Mouse (Mus musculus): ENCODE results near the gene Snrnp70. TPM values are rescaled to one million over a fixed set of nuclear protein-coding genes. Genes with fewer than 3 reads are reported as not detected.

Gene Snrnp70
- total RNA-seq (2021) (100 to 1,000 TPM; 219 to 278 TPM), polyA plus RNA-seq (2012; rRNA removed) (230 and 236 TPM in 2 replicates)
- long read RNA-seq, full-length matches to known transcripts = 64 of 86 reads
- long read RNA-seq, partial matches to known transcripts = 6 of 86 reads
- long read RNA-seq, other reads (novel, unspliced or antisense) = 16 of 86 reads

DNA sequence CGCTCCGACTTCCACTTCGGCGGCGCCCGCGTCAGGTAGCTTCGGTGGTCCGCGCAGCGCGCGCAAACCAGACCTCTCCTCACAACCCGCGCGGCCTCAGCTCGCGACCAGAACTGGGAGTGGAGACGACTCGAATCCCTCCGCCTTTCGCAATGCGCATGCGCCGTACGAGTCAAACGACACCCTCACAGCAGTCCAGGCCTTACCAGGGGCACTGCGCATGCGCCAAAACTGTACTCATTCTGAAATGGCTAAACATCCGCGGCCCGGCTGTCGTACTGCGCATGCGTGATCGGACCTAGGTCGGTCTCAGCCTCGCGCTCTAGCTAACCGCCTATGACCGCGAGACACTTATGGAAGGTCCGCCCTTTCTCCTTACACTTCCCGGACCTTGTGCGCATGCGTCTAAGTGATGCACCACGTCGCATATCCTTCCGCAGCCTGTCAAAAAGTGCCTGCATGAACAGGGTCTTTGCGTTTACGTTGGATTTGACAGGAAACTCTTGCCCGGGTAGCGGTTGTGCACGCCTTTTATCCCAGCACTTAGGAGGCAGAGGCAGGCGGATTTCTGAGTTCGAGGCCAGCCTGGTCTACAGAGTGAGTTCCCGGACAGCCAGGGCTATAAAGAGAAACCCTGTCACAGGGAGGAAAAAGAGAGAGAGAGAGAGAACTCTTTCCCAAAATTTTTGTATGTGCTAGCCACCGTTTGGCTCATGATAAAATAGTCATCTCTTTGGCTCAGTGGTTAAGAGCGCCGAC, at the start of gene Snrnp70:
Gene Snrnp70, minus strand, starts transcription at position 165 of the 759 bp plus-strand sequence.
- DNase-seq = peak; percentile 100

DNA sequence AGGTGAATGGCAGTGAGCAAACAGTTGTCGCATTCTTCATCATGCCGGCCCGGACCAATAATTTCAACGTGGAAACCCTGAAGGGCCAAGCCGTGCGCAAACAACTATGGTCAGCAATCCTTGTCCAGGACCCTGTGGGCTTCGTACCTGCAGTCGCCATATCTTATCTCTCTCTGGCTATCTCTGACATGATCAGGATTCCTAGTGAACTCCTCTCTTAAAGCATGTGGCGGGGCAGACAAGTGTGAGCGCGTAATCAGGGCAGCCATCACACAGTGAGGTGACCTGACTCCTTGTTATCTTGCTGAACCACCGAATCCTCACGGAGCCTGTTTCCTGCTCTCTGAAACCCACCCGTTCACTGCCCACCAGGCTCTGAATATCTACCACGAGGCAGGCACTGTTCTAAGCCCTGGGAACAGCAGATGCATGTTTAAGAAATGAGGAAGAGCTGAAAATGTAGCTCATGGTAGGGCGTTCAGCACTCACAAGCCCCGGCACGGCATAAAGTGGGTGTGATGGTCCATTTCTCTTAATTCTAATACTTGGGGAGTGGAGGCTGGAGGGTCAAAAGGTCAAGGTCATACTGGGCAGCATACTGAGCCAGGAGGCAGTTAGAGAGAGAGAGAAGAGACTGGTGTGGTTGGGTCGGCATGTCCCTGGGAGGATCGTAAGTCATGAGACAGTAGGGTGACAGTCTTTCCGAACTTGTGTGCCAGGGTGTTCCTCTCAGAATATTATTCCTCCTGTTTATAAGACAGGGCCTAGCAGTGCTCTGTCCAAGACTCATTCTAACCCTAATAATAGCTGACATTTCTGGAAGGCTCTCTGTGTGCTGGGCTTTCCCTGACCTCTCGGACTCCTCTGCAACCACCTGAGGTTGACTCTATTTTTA, 48.2 kb upstream of the Snrnp70 start:
- no peak for DNase-seq

DNA sequence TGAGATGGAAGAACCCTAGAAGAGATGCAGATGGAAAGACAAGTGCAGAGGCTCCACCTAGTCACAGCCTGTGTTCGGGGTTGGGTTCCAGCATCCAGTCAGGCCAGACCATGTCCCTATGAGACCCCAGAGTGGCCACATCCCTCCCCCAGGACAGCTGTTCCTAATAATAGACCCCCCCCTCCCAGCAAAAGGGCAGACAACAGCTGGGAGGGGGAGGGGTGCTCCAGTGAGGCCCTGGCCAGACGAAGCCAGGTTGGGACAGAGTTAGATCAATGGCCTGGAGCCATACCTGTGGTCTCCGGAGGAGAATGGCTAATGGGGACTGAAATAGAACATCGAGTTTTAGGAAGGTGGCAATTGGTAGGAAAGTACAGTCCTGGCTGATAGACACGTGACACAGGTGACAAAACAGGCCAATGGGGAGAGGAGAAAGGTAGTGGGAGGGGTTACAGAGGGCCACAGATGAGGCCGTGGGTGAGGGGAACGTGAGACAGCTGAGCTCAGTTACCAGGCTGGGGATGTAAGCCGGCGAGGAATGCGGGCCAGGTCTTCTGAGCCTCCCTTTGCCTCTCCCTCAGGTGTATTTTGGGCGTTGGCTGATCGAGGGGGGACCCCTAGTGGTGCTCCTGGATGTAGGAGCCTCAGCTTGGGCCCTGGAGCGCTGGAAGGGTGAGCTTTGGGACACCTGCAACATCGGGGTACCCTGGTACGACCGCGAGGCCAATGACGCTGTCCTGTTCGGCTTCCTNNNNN, 42.2 kb upstream of the Snrnp70 start, which contains the start of gene Ruvbl2:
Gene Ruvbl2, minus strand, starts transcription at position 576 of the 756 bp plus-strand sequence.
- DNase-seq = no peak

DNA sequence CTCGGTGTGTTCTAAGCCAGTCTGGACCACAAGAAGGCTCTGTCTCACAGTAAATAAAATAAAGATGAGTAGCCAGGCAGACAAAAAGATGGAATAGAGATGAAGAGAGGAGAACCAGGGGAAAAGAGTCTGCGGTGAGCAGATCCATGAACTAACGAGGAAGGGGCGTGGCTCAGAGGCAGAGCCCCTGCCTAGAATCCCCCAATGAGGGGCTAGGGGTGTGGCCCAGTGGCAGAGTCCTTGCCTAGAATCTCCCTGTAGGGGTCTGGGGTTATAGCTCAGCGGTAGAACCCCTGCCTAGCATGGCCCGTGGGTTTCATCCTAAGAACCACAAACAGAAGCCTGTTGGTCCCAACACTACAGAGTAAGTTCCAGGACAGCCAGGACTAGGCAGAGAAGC, 41.5 kb upstream of the Snrnp70 start:
- no peak for DNase-seq

DNA sequence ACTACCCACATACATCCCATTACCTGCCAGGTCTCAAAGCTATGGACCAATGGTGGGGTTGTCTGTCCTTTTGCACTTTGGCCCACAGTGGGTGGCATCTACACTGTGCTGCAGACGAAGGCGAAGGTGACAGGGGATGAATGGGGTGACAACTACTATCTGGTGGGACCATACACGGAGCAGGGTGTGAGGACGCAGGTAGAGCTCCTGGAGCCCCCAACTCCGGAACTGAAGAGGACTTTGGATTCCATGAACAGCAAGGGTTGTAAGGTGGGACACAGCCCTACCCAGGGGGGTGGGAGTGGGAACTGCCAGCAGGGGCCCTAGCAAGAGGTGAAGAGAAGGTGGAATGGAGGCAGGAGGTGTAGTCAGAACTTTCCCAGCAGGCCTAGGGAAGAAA, 40.9 kb upstream of the Snrnp70 start:
- DNase-seq = no peak

DNA sequence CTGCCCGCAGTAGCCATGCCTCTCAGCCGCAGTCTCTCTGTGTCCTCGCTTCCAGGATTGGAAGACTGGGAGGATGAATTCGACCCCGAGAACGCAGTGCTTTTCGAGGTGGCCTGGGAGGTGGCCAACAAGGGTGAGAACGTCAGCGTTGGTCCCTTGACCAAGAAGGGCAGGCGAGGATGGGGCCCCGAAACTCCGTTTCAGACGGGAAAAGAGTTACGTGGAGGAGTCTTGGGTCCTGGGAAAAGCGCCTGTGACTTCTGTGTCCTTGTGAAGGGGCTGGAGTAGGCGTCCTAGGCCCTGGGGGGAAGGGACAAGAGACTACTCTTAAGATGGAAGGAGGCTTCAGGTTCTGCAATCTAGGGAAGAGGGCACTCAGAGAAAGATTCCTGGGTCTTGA, 39.5 kb upstream of the Snrnp70 start:
- DNase-seq = no peak

DNA sequence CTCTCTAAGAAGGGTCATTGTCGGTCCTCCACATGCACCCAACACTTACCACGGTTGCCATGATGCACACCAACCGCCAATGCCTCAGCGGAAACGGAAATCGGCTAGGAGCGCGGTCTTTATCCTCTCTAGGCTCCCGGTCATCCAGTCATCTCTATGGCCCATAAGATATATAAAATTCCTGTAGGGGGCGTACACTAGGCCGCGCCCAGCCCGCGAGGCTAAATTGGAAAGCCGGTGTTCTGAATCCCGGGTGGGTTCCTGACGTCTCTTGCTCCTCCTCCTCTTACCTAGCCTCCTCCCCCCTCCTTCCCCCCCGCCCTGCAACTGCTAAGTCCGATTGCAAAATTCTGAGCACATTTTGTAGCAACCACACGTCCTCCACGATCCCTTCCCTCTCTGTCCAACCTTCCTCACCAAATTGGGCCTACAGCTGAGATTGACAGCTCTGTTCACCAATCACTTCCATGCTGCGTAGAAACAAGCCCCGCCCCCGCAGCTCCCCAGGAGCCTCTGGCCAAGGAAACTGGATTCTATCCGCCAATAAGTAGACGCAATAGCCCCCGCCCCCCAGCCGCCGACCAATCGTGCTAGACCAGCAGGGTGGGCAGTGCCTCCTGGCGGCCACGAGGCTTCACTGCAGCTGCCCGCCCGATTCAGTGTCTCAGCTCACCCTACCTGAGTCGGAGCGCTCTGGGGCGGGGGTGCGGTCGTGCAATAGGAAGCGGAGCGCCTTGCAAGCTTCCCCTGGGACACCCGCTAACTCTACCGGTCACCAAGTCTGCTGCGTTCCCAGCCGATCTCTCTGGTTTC, 38.9 kb upstream of the Snrnp70 start, which contains the start of gene Gys1:
Gene Gys1, plus strand, starts transcription at position 642 of the 813 bp plus-strand sequence.
- DNase-seq = peak; percentile 100

DNA sequence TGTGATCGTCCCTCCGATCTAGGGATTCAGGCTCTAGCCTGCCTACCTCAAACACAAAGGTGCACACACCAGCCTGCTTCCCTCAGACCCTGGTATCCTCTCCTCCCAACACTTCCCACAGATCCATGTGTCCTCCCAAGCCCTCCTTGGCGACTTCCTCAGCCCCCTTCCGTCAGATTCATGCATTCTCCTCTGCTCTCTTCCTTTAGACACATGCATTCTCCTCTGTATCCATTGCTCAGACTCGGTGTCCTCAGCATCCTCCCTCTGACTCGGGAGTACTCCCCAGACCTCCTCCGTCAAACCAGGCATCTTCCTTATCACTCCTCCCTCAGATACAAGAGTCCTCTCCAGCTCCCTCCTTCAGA, 38.3 kb upstream of the Snrnp70 start:
- DNase-seq = no peak

DNA sequence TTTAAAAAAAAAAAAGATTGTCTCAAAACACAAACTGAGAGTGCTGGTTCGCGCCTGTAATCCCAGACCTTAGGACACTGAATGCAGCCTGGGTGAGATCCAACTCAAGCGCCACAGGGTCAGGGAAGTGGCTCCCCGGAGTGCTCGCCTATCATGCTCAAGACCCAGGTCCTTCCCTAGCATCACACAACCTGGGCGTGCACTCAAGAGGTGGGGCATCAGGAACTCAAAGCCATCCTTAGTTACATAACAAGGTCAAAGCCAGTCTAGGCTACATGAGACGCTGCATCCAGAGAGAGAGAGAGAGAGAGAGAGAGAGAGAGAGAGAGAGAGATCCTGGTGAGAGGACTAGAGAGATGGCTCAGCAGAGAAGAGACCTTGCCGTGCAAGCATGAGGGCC, 31.0 kb upstream of the Snrnp70 start:
- DNase-seq = no peak

DNA sequence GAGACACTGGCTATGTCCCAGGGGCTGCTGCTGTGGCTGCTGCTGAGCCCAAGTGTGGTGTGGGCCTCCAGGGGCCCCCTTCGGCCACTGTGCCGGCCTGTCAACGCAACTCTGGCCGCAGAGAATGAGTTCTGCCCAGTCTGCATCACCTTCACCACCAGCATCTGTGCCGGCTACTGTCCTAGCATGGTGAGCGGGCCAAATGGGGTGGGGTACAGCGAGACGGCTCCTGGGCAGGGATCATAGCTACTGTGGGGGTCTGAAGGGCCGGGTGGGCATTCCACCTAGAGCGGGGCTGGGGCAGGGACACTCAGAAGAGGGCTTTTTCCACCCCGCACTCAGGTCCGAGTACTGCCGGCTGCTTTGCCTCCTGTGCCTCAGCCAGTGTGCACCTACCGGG, 25.7 kb upstream of the Snrnp70 start:
- no peak for DNase-seq

DNA sequence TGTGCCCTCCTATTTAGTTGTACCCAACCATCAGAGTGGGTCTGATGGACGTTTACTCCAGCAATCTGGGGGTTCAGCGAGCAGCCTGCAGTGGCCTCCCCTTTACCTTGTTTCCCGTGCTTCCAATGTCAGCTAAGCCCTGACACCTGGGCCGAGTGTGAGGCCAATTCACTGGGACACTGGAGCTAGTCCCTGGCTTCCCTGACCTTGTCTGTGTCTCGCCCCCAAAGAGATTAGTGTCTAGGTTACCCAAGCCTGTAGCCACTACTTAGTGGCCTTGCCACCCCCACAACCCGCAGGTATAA, 25.0 kb upstream of the Snrnp70 start, which contains the start of gene Lhb:
Gene Lhb, plus strand, starts transcription at position 206 of the 305 bp plus-strand sequence.
- no peak for DNase-seq

DNA sequence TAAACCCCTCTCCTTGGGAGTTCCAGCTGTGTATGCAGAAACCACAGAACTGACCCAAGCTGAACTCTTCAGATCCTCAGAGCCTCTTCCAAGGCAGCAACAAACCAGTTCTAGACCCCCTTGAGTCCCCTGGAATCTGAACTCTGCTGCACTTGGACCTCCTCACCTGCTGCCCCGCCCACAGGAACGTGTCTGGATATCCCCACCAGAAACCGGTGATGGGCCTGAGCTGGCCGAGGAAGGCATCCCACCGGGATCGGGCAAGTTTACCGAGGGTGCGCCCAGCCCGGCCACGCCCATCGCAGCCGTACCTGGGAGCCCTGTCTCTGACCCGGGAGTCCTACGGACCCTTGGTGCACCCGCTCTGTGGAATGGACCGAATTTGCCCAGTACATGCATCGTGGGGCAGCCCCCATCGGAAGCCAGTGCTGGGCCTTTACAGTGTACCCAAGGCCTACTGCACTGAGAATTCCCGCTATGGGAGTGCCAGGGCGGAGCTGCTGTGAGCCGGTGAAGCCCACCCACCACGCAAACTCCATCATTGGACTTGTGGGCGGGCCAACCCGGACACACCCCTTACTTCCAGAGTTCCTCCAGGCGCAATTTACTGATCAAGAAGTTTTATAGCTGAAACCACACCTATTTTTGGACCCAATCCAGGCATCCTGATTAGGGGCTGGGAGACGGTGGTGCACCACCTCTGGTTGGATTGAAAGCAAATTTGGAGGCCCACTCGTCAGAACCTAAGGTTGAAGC, 24.5 kb upstream of the Snrnp70 start:
- no peak for DNase-seq

DNA sequence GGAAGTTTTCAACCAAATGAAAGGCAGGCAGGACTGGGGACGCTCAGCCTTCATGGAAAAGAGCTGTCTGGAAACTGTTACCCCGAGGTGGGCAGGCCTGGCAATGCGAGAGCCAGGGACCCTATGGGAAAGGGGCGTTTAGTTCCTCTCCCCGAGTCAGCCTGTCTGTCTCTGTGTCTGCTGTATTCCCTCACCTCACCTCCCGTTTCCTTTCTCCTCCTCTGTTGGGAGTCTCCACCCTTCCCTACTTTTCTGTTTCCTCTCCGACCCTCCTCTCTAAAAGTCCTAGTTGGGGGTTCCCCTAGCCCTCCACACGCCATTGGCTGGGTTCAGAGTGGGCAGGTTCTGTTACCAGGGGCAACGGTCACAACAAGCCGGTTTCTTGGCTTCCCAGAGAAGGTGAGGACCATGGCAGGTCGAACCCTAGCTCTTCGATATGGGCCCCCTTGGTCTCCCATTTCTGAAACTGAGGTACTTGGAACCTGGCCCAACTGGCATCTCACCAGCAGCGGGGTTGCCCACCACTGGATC, 22.5 kb upstream of the Snrnp70 start:
- DNase-seq = no peak

DNA sequence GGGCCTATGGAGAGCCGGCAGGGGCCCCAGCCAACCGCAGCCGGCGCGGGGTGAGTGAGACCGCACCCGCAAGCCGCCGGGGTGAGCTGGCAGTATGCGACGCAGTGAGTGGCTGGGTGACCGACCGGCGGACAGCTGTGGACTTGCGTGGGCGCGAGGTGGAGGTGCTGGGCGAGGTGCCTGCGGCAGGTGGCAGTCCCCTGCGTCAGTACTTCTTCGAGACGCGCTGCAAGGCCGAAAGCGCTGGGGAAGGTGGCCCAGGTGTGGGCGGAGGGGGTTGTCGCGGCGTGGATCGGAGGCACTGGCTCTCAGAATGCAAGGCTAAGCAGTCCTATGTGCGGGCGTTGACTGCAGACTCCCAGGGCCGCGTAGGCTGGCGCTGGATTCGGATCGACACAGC, 20.1 kb upstream of the Snrnp70 start:
- no peak for DNase-seq

DNA sequence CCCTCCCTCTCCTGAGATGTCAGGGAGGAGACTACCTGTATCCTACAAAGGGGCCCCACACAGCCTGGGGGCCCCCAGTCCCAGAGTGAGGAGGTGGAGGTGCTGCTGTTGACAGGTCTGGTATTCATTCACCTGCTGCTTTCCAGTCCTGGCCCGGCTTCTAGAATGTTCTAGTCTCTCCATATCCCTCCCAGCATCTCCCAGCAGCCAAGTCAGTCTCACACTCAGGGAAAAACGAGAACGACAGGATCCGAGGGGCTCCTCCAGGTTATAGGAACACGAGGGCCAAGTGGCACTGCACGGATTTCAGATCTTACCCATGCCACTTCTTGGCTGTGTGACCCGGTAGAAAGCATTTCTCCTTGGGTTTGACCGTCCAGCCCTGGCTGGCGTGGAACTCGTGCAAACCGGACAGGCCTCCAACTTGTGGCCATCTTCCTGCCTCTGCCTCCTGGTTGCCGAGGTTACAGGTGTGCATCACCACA, 19.2 kb upstream of the Snrnp70 start:
- no peak for DNase-seq

DNA sequence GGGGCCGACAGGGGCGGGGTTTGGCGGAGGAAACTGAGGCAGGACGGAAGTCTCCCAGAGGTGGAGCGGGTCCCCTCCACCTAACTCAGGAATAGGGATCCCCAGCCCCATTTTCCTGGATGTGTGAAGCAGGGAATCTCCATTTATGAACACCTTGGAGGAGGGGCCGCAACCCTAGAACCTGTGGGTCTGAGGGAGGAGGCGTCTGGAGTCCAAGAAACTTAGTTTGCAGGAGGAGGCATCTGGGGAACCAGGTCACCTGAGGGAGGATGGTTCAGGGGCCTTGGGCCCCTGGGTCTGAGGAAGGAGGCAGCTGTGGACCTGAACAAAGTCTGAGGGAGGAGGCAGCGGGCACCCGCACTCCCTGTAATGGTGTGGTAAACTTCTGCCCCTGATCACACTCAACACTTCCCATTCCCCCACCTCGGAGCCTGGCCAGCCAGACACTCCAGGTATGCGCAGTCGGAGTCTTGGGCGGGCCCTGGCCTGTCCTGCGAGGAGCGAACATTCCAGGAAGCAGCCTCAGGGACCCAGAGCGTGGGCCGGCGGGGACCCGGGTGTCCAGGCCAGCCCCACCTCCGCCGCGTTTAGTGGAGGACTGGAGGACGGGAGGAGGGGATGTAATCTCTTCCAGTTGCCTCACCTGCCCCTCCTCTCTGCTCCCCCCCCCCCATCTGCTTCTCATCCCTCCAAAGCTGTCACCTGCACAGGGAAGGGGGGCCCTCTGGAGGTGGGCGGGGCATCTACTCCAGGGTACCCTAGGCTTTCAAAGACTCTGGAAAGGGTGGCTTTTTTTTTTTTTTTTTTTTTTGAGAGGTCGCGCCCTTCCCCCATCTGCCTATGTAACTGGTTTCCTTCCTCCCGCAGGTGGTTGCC, 18.6 kb upstream of the Snrnp70 start:
- DNase-seq = no peak

DNA sequence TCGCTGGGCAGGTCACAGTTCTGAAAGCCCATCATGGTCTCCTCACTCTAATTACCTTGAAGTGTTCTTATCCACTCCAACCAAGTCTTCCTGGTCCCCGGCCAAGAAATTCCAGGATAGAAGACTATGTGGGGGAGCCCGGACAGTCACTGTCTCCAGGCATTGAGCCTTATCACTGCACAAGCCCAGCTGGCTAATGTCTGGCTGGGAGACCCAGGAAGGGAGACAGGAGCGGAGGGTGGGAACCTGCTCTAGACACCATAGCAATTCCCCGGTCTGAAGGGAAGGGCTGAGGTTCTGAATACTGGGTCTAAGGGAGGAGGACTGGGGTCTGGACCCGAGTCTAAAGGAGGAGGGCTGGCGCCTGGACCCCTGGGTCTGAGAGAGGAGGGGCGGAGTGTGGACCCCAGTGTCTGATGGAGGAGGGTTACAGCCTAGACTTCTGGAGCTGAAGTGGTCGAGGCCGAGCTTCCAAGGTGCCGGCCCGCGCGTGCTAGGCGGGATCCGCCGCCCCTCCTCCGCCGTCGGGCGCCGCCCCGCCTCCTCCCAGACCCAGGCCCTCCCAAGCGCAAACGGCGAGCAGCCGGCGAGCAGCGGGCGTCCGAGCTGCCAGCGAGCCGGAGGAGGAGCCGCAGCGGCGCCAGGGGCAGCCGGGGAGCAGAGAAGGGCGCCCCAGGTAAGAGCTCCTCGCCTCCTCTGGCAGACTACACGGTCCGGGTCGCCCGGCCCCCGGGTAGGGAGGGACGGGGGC, 17.7 kb upstream of the Snrnp70 start, which contains the start of gene Ntf5:
Gene Ntf5, plus strand, starts transcription at position 583 of the 751 bp plus-strand sequence.
- peak; percentile 32 for DNase-seq

DNA sequence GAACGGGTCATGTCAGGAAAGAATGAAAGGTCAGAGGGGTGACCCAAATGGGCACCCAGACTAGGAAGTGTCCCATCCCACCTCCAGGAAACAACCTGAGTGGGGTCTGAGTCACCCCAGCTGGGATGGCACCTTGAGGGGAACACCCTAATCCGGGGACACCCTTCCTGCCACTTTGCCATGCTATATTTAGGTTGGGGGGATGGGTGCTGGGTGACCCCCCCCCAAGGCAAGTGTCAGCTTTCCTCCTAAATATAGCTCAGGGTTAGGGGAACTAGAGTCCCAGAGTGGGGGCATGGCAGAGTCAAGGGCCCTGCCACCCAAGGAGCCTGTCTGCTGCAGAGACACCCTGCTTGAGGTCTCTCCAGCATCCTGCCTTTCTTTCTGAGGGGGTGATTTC, 16.9 kb upstream of the Snrnp70 start:
- no peak for DNase-seq
